Mouse (Mus musculus) liver, embryonic 11.5 days (tissue): ENCODE measurements around the gene Khdrbs1. TPM values are rescaled to one million over a fixed set of nuclear protein-coding genes. Genes with fewer than 3 reads are reported as not detected.
A peak's percentile ranks its signal among the peaks of the same experiment; 100 is the strongest.

Experiments
- ATAC-seq: fragments of 200-750 bp; cut with Nextera tagmentation; replicated peaks from 2 replicates; pipeline ENCODE4 v1.8.0; 2017; ENCODE audit warnings: moderate number of reproducible peaks, mild to moderate bottlenecking, moderate TSS enrichment, moderate library complexity; ENCODE audit not compliant: low FRiP score
- DNase-seq: peaks from one replicate; pipeline ENCODE4 v3.0.0-alpha.2; 2017; ENCODE audit warnings: low spot score
- H3K27ac ChIP-seq: fragments of 300-500 bp; sonication (generic); 2 replicates; pipeline ENCODE4 v1.5.1; 2014; ENCODE audit warnings: mild to moderate bottlenecking, low read depth, low read length, control low read depth
- H3K27me3 ChIP-seq: fragments of 300-500 bp; sonication (generic); replicated peaks from 2 replicates; pipeline ENCODE4 v1.6.1; 2014; ENCODE audit warnings: low read length, mixed read lengths; ENCODE audit not compliant: control insufficient read depth, insufficient read depth
- H3K36me3 ChIP-seq: fragments of 300-500 bp; sonication (generic); 2 replicates; pipeline ENCODE4 v1.6.1; 2014; ENCODE audit warnings: mild to moderate bottlenecking, low read length, moderate library complexity, mixed read lengths; ENCODE audit not compliant: control insufficient read depth, insufficient read depth
- H3K4me1 ChIP-seq: fragments of 300-500 bp; sonication (generic); replicated peaks from 2 replicates; pipeline ENCODE4 v1.6.1; 2014; ENCODE audit warnings: low read length, mixed read lengths; ENCODE audit not compliant: control insufficient read depth, insufficient read depth
- H3K4me2 ChIP-seq: fragments of 300-500 bp; sonication (generic); 2 replicates; pipeline ENCODE4 v1.6.1; 2014; ENCODE audit warnings: mild to moderate bottlenecking, control low read depth, moderate library complexity
- H3K4me3 ChIP-seq: fragments of 300-500 bp; sonication (generic); 2 replicates; pipeline ENCODE4 v1.5.1; 2014; ENCODE audit warnings: low read depth, low read length, control low read depth
- H3K9ac ChIP-seq: fragments of 300-500 bp; sonication (generic); 2 replicates; pipeline ENCODE4 v1.6.1; 2014; ENCODE audit warnings: low read depth, low read length, control low read depth
- H3K9me3 ChIP-seq: fragments of 300-500 bp; sonication (generic); 2 replicates; pipeline ENCODE4 v1.6.1; 2016; ENCODE audit warnings: low read length, inconsistent platforms, mixed read lengths; ENCODE audit not compliant: control insufficient read depth
- WGBS: fragments of 180-500 bp; shearing (Covaris S2); extraction: QIAGEN DNeasy Blood & Tissue Kit; methylation state at CpG from one replicate; pipeline ENCODE4 v1.1.7; 2014; 5-methylcytosine and 5-hydroxymethylcytosine counted together
- polyA plus RNA-seq: library from polyadenylated mRNA; unstranded; fragments of >200 nt; fragmentation: Nextera tagmentation; extraction: Ambion mirVana; gene quantifications from 2 replicates; pipeline ENCODE4 v1.2.1, GENCODE M21; 2014

Khdrbs1 gene
- polyA plus RNA-seq, 1 experiment from 2014 or later = 78.4 TPM

DNA sequence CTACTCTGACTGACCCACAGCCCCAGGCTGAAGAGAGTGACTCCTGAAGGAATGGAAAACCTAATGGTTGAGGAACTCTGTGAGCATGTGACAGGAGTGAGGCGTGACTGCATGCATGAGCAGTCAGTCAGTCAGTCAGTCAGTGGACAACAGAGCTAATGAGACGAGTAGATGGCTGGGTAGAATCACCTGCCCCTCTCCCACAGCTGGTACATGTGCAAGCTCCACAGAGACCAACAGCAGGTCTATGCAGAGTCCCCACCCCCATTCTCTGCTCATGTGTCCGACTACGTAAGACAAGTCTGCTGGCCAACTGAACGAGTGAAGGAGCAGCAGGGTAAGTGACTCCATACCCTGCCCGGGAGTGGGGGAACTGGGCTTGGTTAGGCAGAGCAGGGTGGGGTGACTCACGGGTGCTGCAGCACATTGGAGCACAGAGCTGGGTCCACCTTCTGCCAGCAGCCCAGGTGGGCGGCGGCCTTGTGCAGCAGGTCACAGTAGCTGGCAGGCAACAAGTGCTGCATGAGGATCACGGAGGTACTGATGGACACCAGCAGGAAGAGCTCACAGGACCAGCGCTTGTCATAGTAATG, 58.1 kb downstream of the Khdrbs1 start:
- H3K4me1 ChIP-seq = no peaks in the 10 kb centered on the region
- H3K27ac ChIP-seq = no peak overlapping the region
- DNase-seq = no peak
- H3K27me3 ChIP-seq = no peaks in the 10 kb centered on the region
- no peak for ATAC-seq
- no peak overlapping the region for H3K9ac ChIP-seq
- H3K9me3 ChIP-seq = no peaks in the 10 kb centered on the region
- WGBS = 86% methylated on average over 11 of the region's 11 CpGs
- H3K4me3 ChIP-seq = no peak overlapping the region
- no peak overlapping the region for H3K4me2 ChIP-seq
- H3K36me3 ChIP-seq = peaks cover 22% of the 10 kb centered on the region

DNA sequence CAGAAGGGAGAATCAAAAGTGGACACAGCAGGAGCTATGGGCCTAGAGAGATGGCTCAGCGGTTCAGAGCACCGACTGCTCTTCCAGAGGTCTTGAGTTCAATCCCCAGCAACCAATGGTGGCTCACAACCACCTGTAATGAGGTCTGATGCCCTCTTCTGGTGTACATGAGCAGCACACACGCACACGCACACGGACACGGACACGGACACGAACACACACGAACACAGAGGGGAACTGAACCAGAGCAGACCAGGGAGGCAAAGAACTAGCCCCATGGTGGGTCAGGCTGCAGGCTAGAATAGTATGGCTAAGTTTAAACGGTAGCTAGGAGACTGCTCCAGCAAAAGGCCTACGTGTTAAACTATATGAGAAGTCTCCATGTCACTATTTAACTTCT, 60.3 kb downstream of the Khdrbs1 start:
- Histone ChIP-seq H3K4me2 (no peak overlapping the region), H3K4me3 (no peak overlapping the region), H3K4me1 (no peaks in the 10 kb centered on the region), H3K27me3 (no peaks in the 10 kb centered on the region), H3K9me3 (no peaks in the 10 kb centered on the region), H3K9ac (no peak overlapping the region), H3K36me3 (peaks cover 23% of the 10 kb centered on the region), H3K27ac (no peak overlapping the region)
- WGBS = 90% methylated on average over 11 of the region's 11 CpGs
- ATAC-seq (no peak), DNase-seq (no peak)

DNA sequence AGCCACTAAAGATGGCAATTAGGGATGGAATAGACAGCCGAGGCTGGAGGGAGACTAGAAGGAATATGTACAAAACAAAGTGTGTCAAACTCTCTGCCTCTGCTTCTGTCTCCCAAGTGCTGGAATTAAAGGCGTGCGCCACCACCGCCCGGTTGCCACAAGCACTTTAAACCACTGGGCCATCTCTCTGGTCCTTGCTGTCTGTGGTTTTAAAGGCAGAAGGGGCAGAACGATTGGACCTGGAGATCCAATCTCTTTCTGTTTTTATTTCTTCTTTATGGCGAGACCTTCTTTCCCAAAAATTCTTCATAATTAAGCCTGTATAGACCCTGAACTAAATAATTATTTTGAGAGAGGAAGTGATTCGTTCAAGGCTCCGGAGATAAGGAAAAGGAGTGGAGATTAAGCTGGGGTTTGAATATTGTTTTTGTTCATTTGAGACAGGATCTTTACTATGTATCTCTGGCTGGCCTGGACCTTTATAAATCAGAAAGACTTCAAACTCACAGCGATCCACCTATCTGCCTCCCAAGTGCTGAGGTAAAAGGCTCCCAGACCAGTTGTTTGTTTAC, 69.1 kb downstream of the Khdrbs1 start:
- DNase-seq = no peak
- peak overlapping the region; percentile 92 for H3K9ac ChIP-seq
- H3K9me3 ChIP-seq = no peaks in the 10 kb centered on the region
- peaks cover 9% of the 10 kb centered on the region for H3K36me3 ChIP-seq
- ATAC-seq = no peak
- H3K27ac ChIP-seq = peak overlapping the region; percentile 76
- no peaks in the 10 kb centered on the region for H3K27me3 ChIP-seq
- peaks cover 15% of the 10 kb centered on the region for H3K4me1 ChIP-seq
- WGBS = 6% methylated on average over 10 of the region's 10 CpGs
- peak overlapping the region; percentile 95 for H3K4me3 ChIP-seq
- peak overlapping the region; percentile 77 for H3K4me2 ChIP-seq

DNA sequence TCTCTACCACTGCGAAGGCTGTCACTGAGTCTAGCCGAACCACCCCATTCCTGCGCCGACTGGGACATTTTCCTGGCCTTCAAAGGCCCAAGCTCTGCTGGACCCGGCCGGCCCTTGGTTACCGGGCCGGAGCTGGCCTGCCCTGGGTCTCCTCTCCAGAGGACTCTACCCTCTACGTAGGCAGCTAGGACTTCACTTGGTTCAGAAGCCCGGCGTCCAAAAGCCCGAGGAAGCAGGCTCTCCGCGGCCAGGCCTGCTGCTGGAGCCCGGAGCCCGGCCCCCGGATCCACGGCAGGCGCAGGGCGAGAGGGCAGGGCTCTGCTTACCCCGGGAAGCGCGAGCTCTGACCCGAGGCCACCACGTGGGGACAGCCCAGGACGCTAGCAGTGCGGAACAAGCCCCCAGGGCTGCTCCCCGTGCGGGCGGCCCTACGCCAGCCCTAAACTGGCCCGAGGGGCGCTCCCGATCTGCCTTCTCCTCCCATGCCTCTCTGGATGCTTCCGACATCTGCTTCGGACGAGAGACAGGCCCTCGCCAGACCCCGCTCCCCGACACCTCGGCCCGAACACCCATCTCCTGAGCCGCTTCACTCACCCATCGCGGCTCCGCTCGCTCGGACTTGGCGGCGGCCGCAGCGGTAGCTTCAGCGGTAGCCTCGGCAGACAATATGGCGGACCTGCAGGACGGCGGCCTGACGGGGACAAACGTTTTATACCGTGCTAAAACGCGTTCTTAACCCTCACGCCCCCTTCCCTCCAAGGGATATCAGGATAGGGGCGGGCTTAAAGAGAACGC, 69.8 kb downstream of the Khdrbs1 start, which contains the start of gene Kpna6:
TSS of gene Kpna6 (minus strand) at position 685 of the 795 bp plus-strand sequence.
- Histone ChIP-seq H3K4me1 (peaks cover 15% of the 10 kb centered on the region), H3K27me3 (no peaks in the 10 kb centered on the region), H3K9me3 (no peaks in the 10 kb centered on the region), H3K4me3 (peak within 1 kb of the TSS; percentile 95), H3K9ac (peak within 1 kb of the TSS; percentile 92), H3K4me2 (peak within 1 kb of the TSS; percentile 77), H3K27ac (peak within 1 kb of the TSS; percentile 76), H3K36me3 (peaks cover 9% of the 10 kb centered on the region)
- peak; percentile 89 for DNase-seq
- WGBS = under 1% methylated on average over 65 of the region's 65 CpGs
- peak; percentile 82 for ATAC-seq

DNA sequence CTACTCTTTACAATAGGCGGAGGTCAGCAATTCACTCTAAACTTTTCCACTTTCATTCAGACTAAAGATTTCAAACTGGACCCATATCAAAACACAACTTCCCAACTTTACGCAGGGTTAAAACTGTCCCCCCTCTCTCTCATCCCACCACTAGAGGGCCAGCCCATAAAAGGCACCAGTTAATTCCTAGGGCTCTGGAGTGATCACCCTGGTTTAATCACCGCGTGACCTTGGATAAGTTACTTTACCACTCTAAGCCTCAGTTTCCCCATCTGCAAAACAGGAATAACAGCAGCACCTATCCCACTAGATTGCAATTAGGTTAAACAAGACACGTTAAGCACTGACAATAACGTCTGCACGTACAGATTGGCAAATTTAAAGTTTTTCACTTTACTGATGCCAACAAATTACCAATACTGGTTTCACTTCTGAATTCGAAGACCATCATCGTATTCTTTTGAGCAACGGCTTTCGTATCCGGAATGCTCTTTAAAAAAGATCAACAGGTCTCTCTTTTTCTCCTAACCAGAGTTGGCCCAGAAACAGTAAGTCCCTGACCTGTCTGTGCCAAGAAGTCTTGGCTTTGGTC, 70.5 kb downstream of the Khdrbs1 start:
- peak overlapping the region; percentile 77 for H3K4me2 ChIP-seq
- peaks cover 7% of the 10 kb centered on the region for H3K36me3 ChIP-seq
- peak overlapping the region; percentile 92 for H3K9ac ChIP-seq
- peak overlapping the region; percentile 95 for H3K4me3 ChIP-seq
- 6% methylated on average over 12 of the region's 12 CpGs for WGBS
- H3K27ac ChIP-seq = peak overlapping the region; percentile 76
- ATAC-seq (peak; percentile 60), DNase-seq (no peak)
- H3K9me3 ChIP-seq = no peaks in the 10 kb centered on the region
- peaks cover 15% of the 10 kb centered on the region for H3K4me1 ChIP-seq
- H3K27me3 ChIP-seq = no peaks in the 10 kb centered on the region

DNA sequence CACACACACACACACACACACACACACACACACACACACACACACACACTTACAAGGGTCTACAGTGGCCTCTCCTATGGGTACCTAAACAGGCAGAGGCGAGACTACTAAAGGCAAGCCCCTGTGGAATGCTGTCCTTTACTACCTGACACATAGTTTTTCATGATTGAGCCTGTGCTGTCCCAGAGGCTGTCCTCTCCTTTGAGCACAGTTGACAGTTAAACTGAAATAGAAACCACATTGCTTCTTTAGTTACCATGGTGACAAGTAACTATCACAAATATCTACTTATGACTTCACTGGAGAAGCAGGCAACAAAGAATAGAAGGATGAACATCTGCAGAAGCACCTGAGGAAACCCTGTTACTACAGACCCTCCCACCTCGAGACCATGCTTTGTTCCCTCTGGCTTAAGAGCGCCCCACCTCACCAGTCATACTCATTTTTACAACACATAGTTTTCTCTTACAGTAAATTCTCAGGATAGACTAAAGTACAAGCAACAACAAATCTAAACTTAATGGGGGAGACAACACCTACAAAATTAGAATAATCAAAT, 79.8 kb downstream of the Khdrbs1 start:
- H3K27ac ChIP-seq = no peak overlapping the region
- peaks cover 25% of the 10 kb centered on the region for H3K36me3 ChIP-seq
- no peaks in the 10 kb centered on the region for H3K27me3 ChIP-seq
- H3K4me1 ChIP-seq = no peaks in the 10 kb centered on the region
- no peak for ATAC-seq
- H3K4me2 ChIP-seq = no peak overlapping the region
- no peaks in the 10 kb centered on the region for H3K9me3 ChIP-seq
- no peak for DNase-seq
- H3K9ac ChIP-seq = no peak overlapping the region
- no peak overlapping the region for H3K4me3 ChIP-seq
- WGBS = 88% methylated on average over 3 of the region's 3 CpGs

DNA sequence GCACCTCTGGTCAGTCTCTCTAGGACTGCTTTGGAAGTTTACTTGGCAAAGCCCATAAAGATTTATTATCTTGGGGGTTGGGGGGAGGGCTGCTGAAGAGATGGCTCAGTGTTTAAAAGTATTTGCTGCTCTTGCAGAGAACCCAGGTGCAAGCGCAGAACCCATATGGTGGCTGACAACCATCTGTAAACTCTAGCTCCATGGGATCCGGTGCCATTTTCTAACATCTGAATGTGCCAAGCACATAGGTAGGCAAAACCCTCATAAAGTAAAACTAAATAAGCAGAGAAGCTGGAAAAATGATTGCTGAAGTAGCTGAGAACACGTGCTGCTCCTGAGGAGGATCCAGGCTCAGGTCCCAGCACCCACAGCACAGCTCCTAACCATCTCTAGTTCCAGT, 80.5 kb downstream of the Khdrbs1 start:
- H3K27me3 ChIP-seq = no peaks in the 10 kb centered on the region
- ATAC-seq = no peak
- no peak overlapping the region for H3K4me3 ChIP-seq
- DNase-seq = no peak
- 86% methylated on average over 3 of the region's 3 CpGs for WGBS
- no peak overlapping the region for H3K4me2 ChIP-seq
- H3K27ac ChIP-seq = no peak overlapping the region
- H3K9ac ChIP-seq = no peak overlapping the region
- H3K36me3 ChIP-seq = peaks cover 28% of the 10 kb centered on the region
- H3K9me3 ChIP-seq = no peaks in the 10 kb centered on the region
- no peaks in the 10 kb centered on the region for H3K4me1 ChIP-seq

DNA sequence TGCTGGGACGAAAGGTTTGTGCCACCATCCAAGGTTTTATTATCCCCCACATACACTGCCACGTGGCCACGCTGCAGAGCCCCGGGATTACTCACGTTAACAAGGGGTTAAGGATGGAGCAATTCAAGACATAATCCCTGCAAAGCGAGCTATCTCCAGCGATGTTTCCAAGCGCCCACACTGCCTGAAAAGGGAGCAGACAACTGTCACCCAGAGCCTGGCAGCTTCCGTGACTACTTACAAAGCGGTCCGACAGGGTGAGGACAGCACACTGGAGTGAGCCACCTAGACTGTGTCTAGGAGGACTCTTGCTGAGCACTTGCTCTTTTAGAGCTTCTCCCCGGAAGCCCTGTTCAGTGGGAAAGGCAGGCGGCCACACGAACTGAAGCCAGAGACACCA, 87.3 kb downstream of the Khdrbs1 start:
- Histone ChIP-seq H3K4me3 (no peak overlapping the region), H3K27me3 (no peaks in the 10 kb centered on the region), H3K27ac (no peak overlapping the region), H3K4me1 (no peaks in the 10 kb centered on the region), H3K4me2 (no peak overlapping the region), H3K36me3 (peaks cover 57% of the 10 kb centered on the region), H3K9me3 (no peaks in the 10 kb centered on the region), H3K9ac (no peak overlapping the region)
- WGBS = 91% methylated on average over 14 of the region's 14 CpGs
- ATAC-seq (no peak), DNase-seq (no peak)
